Mouse (Mus musculus) cerebral cortex, adult 2 months (tissue): ENCODE data around the gene Mxd1.

Experiments used
- WGBS: fragments of 180-500 bp; shearing (Covaris S2); methylation state at CpG from one replicate; pipeline ENCODE4 v1.1.7; 2018; 5-methylcytosine and 5-hydroxymethylcytosine counted together

Mxd1 gene

DNA sequence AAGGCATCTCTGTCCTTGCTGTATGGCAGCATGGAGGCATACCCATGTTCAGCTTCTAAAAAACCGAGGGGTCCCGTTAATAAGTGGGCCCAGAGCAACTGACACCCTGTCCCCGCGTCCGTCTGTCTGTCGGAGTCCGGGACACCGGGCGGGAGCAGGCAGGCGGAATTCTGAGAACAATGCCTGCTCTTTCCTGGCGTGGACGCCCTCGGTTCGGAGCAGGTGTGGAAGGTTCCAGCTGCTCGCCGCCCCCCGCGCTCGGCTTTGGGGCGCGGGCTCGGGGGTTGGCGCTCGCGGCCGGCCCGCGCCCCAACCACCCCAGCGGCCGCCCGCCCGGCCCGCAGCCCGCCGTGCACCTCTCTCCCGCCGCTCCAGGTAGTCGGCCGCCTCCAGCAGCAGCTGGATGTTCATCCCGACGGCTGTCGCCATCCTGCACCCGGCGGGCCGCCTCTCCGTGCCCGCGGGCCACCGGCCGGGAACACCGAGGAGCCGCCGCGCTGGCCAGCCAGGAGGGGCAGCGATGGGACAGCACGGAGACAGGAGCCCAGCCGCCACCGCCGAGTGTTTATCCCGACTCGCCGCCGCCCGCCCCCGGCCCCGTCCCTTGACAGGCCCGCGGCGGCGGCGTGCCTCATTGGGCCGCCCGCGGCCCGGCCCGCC lies at the start of gene Mxd1:
TSS of gene Mxd1 (minus strand) at position 582 of the 660 bp plus-strand sequence.
- 1% methylated on average over 74 of the region's 76 CpGs for WGBS

DNA sequence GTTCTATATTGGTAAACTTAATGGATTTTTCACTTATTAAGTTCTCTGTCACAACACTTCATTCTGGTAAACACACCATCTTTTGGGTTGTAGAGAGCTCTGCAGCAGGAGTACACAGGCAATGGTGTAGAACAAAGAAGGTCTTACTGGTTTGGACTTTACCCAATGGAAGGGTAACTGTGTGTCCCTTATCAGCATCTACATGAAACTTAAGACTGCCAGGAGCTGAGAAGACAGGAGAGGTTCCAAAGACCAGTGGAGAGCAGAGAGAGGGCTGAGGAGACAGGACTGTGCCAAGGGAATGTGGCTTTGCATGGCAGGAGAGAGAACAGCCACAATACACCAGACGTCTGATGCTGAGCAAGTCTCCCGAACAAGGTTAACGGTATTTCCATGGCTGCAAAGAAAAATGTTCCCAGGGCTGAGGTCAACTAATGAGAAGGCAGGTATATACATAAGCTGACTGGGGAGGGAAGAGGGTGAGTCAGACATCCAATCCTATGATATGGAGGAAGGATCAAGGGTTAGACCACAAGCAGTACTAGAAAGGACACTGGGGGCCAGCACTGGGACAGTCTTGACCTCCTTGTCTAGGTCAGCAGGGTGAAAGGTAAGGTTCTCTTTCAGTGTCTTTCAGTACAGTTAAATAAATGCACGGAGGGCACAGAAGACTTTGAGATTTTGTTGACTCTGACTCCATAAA lies 39.3 kb upstream of the Mxd1 start:
- WGBS = 84% methylated on average over 4 of the region's 4 CpGs

DNA sequence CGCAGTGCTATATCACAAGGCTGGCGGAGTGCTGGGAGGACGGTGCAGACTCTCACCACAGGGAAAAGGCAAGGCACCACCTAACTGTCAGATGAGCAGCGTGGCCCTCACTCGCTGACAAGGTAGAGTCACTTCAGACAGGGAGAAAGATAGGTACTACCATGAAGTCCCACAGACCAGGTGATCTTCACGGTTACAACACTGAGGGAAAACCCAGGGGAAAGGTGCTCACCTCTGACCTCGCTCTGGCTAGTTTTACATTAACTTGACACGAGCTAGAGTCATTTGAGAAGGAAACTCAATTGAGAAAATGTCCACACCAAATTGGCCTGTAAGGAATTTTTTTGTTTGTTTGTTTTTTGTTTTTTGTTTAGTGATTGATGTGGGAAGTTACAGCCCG lies 33.6 kb upstream of the Mxd1 start:
- WGBS = 96% methylated on average over 9 of the region's 9 CpGs

DNA sequence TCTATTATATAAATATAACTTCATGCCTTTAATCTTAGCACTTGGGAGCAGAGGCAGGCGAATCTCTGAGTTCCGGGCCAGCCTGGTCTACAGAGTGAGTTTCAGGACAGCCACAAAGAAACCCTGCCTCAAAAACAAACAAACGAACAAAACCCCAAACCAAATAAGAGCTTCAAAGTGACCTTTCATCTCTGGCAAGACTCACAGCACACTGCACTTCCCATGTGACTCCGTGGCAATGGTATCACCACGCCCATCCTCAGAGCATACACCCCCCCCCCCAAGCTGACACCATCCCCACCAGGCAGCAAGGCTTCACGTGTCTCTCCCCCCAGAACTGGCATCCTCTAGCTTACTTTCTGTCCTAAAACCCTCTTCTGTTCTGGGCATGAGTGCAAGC lies 28.9 kb upstream of the Mxd1 start:
- WGBS = 79% methylated on average over 6 of the region's 6 CpGs

DNA sequence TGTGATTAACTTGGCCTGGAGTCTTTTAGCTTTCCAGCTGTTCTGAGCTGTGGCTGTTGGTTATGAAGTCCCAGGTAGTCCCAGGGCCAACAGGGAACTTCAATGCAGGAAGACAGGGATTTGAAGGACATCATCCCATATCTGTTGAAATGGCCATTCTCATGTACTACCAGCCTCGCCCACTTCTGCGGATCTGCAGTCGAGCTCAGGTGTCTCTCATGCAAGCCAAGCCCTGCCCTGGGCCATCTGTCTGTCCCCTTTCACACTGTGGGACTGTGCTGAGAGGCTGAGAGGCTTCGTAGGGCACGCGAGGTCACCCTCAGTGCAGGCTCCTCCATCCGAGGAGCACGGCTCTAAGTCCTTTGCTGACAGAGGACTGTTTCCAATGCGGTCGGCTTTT lies 27.3 kb upstream of the Mxd1 start:
- 86% methylated on average over 10 of the region's 10 CpGs for WGBS

DNA sequence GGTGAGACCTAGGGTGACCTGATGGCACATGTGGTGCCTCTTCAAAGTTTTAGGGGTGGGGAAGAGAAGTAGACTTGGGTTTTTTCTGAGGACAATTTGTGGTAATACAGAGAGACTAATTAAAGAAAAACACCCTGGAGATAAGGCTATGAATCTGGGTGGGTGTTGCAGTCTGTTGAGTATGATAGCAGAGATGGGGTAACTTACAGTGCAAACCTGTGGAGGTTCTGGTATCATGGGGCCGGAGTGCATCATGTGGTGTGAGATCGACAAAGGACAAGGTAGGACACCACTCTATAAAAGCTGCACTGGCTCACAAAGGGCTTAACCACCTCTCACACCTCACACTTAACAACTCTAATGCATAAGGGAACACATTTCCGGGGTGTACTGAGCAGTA lies 20.7 kb upstream of the Mxd1 start:
- WGBS = 90% methylated on average over 3 of the region's 3 CpGs

DNA sequence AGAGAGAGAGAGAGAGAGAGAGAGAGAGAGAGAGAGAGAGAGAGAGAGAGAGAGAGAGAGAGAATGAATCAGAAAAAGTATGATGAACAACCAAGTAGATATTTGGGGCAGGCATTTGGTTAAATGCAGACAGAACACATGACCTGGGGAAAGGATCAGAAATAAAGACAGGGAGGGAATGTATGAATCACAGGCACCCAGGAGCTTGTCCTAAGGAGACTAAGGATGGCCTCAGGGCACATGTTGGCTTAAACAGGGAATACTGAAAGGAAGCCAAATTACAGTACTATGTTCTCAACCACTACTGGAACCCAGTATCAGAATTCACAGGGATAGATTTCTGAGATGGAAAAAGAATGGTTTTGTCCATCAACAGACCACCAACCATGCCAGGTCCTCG lies 18.0 kb upstream of the Mxd1 start:
- 70% methylated on average over 1 of the region's 1 CpGs for WGBS

DNA sequence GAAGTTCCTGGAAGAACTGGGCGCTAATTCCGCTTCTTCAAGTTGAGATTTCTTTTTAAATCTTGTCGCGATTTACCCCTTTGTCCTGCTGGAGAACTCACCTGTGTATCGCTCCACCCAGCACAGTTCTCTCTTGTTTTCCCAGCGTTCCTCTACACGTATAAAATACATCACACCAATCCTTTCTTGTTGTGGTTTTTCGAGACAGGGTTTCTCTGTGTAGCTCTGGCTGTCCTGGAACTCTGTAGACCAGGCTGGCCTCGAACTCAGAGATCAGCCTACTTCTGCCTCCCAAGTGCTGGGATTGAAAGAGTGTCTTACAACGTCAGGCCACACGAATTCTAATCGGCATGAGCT lies 15.7 kb upstream of the Mxd1 start:
- whole genome bisulfite sequencing = 24% methylated on average over 12 of the region's 12 CpGs

DNA sequence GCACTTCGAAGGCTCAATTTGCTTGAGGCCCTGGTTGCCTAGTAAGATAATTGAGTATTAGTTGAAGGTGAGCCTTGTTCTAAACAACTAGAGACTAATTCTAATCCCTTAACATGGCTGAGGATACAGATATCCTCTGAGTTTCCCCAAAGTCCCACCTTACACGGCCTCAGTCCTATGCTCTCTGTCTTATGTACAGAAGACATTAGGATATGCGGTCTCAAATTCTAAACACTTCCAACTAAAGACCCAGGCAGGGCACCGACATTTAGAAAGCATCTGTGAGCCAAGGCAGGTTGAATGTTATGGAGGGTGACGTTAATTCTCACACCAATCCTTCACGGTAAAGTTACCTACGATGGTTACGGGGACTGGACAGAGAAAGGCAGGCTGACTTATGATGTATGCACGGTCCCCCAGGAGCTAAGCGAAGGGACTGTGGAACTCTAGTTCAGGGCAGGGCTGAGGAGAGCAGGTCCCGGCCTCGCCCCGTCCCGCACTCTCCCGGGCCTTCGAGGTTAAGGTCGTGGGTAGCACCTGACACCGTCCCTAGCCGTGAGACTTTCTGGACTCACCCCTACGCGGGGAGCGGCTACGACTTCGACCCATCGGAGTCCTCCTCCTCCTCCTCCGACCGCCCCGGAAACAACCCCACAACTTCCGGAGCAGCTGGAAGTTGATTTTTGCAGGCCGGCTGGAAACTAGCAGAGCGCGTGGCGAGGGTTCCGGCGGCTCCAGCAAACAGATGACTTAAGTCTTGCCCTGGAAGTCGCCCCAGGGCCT lies 15.1 kb upstream of the Mxd1 start, which contains the start of gene Snrnp27:
TSS of gene Snrnp27 (minus strand) at position 651 of the 783 bp plus-strand sequence.
- WGBS = 2% methylated on average over 36 of the region's 36 CpGs

DNA sequence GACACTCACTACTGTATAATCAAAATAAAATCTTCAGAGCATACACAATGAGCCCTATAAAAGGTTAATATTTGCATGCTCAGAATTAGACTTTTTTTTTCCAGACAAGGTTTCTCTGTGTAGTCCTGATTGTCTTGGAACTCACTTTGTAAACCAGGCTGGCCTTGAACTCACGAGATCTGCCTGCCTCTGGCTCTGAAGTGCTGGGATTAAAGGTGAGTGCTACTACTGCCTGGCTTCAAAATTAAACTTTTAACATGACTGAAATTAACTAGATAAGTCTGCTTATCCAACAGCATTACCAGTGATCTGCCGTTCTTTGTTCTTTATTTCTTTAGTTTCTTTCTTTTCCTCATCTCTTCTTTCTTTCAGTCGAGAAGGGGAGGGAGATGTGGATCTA lies 12.3 kb upstream of the Mxd1 start:
- WGBS = 85% methylated on average over 3 of the region's 3 CpGs

DNA sequence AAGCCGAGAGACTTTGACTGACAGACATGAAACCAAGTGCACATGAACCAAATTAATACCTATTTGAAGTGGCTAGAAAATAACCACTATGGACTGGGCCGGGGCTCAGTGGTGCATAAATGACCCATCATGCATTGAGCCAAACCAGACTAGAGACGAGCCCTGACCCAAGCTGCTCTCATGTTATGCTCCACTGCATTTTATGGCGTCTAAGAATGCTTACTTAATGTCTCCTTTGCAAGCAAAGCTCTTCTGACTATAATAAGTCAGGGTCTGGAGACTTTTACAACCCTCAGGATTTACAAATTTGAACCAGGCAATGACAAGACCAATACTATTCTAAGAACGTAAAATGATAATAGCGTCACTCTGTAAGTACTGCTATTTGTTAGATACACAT lies 9.4 kb upstream of the Mxd1 start:
- WGBS = 86% methylated on average over 6 of the region's 6 CpGs

DNA sequence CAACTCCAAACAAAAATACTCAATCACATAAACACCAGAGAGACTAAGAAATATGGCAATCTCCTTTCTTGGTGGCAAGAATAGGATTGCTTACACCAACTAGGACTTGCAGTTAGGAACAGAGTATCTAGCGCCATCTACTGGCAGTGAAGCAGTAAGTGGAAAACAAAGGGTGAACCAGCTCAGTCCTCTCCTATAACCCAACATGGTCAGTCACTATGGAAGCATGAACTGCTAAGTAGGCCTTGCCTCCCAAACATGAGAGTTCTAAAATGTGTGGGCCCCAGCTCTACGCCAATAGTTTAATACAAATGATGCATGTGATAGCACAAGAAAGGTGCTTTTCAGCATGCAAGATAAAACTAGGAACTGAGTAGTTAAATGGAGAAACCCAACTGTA lies 1.9 kb upstream of the Mxd1 start:
- 19% methylated on average over 2 of the region's 2 CpGs for WGBS

DNA sequence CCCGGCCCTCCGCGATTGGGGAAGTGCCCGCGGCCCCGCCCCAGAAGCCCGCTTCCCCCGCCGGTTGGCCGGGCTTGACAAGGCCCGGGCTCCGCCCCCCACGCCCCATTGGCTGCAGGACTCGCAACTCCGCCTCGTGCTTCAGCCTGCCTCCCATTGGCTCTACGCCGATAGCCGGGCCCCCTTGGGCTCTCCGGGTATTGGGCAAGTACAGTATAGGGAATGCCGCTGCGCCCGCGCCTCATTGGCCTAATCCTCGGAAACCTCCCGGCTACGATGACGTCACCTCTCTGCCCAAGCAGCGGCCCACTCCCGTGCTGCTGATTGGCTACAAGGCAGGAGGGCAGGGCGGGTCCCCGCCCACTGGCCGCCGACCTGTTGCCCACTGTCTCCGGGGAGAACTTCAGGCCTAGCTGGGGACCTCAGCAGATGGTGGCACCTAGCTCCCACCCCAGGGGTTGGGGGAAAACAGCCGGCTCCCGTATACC lies 323 bp upstream of the Mxd1 start:
- WGBS = 3% methylated on average over 35 of the region's 37 CpGs

DNA sequence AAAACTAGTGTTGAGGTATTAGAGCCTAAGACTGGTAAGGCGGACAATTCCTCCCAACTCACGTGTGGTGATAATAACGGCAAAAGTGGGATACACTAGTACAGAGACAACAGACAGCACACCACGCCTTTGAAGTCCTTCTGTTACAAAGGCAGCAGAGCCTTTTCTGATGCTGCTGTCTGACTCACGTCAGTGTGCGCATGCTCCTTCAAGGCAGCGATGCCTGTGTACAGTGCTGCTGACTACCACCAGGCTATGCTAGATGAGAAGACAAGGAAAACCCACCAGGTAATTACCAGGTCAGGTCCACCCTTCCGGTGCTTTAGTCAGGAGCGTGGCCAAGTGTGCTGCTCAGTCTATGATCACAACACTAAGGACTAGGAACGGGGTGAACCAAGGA lies 1.9 kb downstream of the Mxd1 start:
- WGBS = 89% methylated on average over 10 of the region's 10 CpGs

DNA sequence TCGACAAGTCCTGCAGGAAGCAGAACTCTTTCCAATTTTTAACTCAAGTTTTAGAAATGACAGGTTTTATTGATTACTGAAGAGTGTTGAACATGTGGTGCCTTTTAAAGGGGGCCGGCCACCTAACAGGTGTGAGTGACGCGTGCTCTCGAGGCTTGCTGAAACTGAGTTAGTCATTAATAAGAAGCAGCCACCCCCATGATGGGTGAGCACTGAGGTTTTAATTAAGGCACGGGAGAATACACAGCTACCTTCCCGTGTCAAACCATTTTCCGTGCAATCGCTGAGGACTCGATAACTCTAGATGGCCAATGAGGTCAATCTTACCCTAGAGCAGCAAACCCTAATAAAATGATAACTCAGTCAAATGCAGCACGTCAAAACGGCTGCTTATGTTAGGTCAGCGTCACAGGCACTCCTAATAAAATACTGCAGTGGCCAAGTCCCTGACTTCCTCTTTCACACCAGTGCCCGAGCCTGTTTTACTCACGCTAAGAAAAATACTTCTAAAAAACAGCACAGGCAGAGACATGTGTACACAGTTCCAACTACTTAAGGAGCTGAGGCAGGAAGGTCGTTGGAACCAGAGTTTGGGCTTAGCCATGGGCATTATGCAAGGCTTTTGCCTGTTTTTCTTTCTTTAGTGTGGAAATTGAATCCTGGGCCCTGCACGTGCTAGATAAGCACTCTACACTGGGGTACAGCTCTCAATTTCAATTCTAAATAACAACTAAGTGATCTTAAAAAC lies 3.2 kb downstream of the Mxd1 start:
- 74% methylated on average over 17 of the region's 17 CpGs for WGBS

DNA sequence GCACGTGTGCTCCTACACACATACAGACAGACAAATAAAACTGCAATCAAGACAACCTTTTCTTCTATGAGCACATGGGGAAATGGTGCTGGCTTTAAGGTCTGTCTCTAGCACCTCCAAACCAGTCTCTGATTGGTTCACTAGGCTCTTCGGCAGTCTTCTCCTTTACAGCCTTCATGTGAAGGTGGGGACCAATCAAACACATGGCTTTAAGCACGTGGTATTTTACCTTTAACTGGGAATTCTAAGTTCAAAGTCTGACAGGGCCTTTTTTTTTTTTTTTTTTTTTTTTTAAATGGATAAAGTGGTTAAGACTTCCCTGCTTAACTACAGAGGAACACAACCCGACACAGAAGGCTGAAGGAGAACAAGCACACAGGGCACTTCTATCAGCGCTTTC lies 3.9 kb downstream of the Mxd1 start:
- 79% methylated on average over 5 of the region's 5 CpGs for WGBS

DNA sequence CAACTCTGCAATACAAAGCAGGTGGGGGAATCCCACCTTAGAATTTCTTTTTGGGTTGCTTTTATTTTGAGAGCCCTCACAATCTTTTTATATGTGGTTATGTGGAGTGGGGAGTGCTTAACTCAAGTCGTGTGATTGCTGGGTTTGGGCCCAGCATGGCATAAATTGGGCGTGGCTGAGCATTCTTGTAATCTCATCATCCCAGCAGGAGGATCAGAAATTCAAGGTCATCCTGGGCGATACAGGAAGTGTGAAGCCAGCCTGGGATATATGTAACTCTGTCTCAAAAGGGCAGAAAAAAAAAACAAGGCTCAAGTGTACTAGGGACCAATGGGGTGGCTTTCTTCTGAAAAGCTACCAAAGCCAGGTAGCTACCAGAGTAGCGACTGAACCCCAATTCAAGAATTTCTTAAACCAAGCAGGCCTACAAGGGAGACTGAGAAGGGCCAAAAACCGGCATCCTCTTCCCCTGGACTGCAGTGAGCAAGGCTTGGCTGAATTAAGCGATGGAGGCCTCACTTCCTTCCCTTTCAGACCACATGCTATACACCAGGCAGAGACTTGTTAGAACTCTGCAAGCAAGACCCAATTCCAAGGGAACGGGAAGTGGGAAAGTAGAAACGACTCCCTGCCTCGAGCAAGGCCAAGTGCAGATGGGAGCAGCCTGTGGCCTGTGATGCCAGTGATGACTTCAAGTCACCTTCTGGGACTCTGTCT lies 8.6 kb downstream of the Mxd1 start:
- 73% methylated on average over 9 of the region's 9 CpGs for WGBS

DNA sequence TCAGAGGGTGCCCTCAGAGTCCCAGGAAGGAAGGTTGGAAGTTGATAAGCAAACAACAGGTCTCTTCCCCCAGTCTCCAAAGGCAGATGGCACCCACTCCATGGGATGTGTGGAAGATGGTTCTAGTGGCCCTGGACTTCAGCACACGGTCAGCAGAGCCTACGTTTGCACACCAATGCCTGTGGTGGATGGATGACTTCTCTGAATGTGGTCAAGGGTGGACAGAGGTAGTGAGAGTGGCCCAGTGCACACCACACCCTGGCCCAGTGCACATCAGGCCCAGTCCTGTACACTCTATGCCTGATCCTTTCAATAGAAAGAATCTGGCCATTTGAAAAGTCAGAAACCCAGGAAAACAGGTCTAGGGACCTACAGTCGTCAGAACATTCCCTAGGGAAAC lies 10.5 kb downstream of the Mxd1 start:
- WGBS = 88% methylated on average over 3 of the region's 3 CpGs

DNA sequence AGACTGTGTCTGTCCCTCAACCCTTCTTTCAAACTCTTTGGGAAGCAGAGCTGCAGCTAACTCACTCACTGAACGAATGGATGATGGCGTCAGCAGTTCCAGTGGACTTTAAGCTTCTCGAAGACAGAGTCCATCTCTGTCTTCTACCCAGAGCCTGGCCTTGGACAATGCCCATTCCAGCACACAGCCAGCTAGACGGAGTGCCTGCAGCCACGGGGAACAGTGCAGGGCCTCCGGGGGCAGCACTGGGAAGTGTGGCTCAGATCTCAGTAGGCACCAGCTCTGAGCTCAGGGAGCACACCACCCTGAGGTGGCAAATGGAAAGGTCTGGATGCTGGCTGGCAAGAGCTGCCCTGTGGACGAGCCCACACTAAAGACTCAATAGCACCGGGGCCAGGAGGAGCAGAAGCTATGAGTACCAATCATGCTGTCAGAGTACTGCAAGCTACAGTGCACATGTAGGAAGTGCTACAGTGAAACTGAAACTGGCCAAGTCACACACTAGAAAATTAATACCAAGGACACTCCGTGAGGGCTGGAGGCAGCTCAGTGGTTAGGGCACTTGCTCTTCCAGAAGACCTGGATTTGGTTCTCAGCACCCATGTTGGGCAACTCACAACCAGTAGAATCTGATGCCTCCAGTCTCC lies 14.6 kb downstream of the Mxd1 start:
- 71% methylated on average over 9 of the region's 9 CpGs for WGBS

DNA sequence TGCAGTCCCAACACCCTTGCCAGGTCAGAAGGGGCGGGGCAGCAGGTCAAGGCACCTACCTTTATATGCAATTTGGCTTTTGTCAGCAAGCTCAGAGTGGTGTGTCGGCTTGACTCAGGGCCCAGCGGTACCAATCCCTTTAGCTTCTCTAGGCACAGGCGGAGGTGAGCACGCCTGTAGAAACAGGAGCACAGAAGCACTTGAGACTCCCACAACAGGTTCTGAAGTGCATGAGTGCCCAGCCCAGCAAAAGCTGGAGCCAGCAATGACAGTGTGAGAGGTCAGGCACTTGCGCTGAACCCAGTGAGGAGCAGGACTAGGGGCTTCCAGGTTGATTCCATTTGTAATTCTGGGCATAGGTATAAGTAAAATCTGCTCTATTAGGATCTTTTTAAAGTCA lies 15.9 kb downstream of the Mxd1 start:
- 93% methylated on average over 6 of the region's 6 CpGs for WGBS

DNA sequence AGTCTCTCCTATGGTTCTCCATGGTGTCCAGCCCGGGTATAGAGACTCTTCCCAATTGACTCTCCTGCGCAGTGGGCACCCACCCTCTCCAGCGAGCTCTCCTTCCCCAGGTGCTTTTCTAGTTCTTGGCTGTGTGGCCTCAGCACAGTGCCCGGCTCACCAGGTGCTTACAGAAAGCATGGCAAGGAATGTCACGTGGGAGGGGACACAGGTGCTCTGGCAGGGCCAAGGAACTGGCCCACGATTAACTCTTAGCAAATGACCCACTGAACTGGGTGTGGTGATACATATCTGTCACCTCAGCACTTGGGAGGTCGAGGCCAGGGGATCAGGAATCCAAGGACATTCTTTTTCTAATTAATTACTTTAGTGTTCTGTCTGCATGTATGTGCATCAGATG lies 22.8 kb downstream of the Mxd1 start:
- 87% methylated on average over 7 of the region's 7 CpGs for WGBS
